Mouse (Mus musculus) adrenal gland, adult (tissue): ENCODE results near the gene Zfp637.
"Not testable (repeated sequence)": the region's sequence is repeated elsewhere in the genome, so short reads cannot be mapped to it uniquely, and the experiment has no call there.

Source experiments
- DNase-seq, 2 experiments: peaks; one replicate each; pipeline ENCODE4 v3.0.0; 2022 to 2023; ENCODE audit warnings: low spot score in 1 of 2; ENCODE audit not compliant: inconsistent age in 2 of 2

Gene Zfp637

GRCm38 (mm10) chr6:117840686-117841510 lies at the start of gene Zfp637:
TSS of gene Zfp637 (plus strand) at chr6:117841180.
- DNase-seq: peak; percentile 94 to 97

GRCm38 (mm10) chr6:117795251-117795650 lies 45.7 kb upstream of the Zfp637 start:
- DNase-seq: no peak

- no peak for DNase-seq
Measured at GRCm38 (mm10) chr6:117800824-117801223, 40.2 kb upstream of the Zfp637 start.

GRCm38 (mm10) chr6:117801801-117802200 lies 39.2 kb upstream of the Zfp637 start:
- DNase-seq: no peak

GRCm38 (mm10) chr6:117807756-117808155 lies 33.2 kb upstream of the Zfp637 start:
- DNase-seq: no peak

GRCm38 (mm10) chr6:117809816-117810215 lies 31.2 kb upstream of the Zfp637 start:
- no peak for DNase-seq

- DNase-seq: no peak
Measured at GRCm38 (mm10) chr6:117810717-117811116, 30.3 kb upstream of the Zfp637 start.

- no peak for DNase-seq
Measured at GRCm38 (mm10) chr6:117811256-117811655, 29.7 kb upstream of the Zfp637 start.

- no peak for DNase-seq
Measured at GRCm38 (mm10) chr6:117814681-117815080, 26.3 kb upstream of the Zfp637 start.

GRCm38 (mm10) chr6:117817108-117817541 lies 23.9 kb upstream of the Zfp637 start:
- DNase-seq: no peak

- no peak for DNase-seq
Measured at GRCm38 (mm10) chr6:117820327-117820726, 20.7 kb upstream of the Zfp637 start.

GRCm38 (mm10) chr6:117825369-117825768 lies 15.6 kb upstream of the Zfp637 start:
- DNase-seq: peak; percentile 62 to 86

- peak; percentile 45 to 81 for DNase-seq
Measured at GRCm38 (mm10) chr6:117828273-117828672, 12.7 kb upstream of the Zfp637 start.

- DNase-seq: no peak
Measured at GRCm38 (mm10) chr6:117841511-117841955, 553 bp downstream of the Zfp637 start.

- no peak for DNase-seq
Measured at GRCm38 (mm10) chr6:117844597-117844996, 3.6 kb downstream of the Zfp637 start.

GRCm38 (mm10) chr6:117846671-117847070 lies 5.7 kb downstream of the Zfp637 start:
- not testable (repeated sequence) for DNase-seq

GRCm38 (mm10) chr6:117847772-117848171 lies 6.8 kb downstream of the Zfp637 start:
- DNase-seq: no peak

- DNase-seq: no peak
Measured at GRCm38 (mm10) chr6:117848577-117848976, 7.6 kb downstream of the Zfp637 start.

- DNase-seq: peak in 1 of 2 experiments; percentile 46
Measured at GRCm38 (mm10) chr6:117851747-117852146, 10.8 kb downstream of the Zfp637 start.

- no peak for DNase-seq
Measured at GRCm38 (mm10) chr6:117857990-117858389, 17.0 kb downstream of the Zfp637 start.

GRCm38 (mm10) chr6:117861848-117862247 lies 20.9 kb downstream of the Zfp637 start, which contains the start of gene Zfp239:
TSS of gene Zfp239 (plus strand) at chr6:117862100.
- DNase-seq: peak in 1 of 2 experiments; percentile 69

GRCm38 (mm10) chr6:117862465-117862864 lies 21.5 kb downstream of the Zfp637 start:
- DNase-seq: no peak
